Mouse (Mus musculus) 3T3-L1 (cell line): ENCODE results near the gene Sfi1.
"Not testable (repeated sequence)": the region's sequence is repeated elsewhere in the genome, so short reads cannot be mapped to it uniquely, and the experiment has no call there.

Source experiments
- DNase-seq: peaks from one replicate; pipeline ENCODE4 v3.0.0-alpha.2; 2015; ENCODE audit warnings: low read depth, low spot score

Sfi1 gene

DNA sequence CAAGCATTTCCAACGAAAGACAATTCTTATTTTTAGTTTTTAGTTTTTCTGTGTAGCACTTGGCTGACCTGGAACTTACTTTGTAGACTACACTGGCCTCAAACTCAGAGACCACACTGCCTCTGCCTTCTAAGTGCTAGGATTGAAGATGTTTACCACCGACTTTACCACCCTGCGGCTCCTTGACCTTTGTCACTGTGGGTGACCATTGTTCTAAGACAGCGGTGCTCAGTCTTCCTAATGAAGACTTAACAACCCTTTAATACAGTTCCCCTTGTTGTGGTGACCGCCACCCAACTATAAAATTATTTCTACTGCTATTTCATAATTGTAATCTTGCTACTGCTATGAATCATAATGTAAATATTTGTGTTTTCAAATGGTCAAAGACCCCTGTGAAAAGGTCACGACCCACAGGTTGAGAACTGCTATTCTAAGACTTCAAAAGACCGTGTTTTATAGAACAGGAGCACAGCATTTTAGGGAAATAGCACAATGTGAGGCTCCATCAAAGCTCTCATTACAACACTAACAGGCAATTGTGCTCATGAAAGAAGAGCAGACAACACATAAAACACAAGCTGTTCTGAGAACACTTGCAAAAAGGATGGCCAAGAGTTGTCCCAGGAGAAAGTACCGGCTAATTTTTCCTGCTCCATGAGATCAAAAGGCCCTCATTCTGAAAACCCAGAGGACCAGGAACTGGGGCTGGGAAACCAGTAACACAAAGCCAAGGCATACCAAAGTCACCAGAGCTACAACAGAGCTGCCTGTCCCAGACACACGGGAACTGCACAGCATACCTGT is 47.7 kb downstream of the Sfi1 start:
- peak; percentile 31 for DNase-seq

DNA sequence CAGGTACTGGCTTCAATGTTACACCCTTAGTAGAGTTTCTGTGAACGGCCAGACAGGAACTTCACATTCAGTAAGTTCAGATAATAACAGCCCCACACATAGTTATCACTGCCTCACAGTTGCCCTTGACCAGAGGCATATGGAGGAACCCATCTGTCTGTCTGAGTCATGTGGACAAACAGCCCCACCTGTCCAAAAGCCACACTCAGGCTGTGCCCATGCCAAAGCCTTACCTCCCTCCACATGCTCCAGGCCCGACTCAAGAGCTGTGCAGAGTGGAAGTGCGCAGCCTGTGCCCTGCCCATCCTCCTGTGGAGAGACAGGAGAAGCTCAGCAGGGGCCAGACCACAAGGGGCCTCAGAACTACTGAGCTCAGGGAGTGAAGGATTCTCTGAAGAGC is 49.3 kb downstream of the Sfi1 start:
- DNase-seq: not testable (repeated sequence)

DNA sequence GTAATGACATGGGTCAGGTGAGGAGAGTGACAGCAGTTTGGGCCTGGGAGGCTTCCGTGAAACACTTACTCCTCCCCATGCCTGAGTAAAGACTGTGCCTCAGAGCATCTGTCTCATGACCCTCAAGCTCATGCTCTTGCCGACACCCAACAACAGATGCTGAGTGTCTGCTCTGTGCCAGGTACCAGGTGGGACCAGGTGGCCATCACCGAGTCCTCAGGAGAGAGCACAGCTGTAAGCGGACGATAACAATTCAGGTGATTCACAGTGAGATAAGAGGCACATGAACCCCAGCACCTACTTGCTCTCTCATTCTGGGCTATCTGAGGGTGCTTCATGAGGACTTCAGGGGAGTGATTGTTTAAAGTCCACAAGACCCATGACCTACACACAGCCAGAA is 50.9 kb downstream of the Sfi1 start:
- DNase-seq: not testable (repeated sequence)

DNA sequence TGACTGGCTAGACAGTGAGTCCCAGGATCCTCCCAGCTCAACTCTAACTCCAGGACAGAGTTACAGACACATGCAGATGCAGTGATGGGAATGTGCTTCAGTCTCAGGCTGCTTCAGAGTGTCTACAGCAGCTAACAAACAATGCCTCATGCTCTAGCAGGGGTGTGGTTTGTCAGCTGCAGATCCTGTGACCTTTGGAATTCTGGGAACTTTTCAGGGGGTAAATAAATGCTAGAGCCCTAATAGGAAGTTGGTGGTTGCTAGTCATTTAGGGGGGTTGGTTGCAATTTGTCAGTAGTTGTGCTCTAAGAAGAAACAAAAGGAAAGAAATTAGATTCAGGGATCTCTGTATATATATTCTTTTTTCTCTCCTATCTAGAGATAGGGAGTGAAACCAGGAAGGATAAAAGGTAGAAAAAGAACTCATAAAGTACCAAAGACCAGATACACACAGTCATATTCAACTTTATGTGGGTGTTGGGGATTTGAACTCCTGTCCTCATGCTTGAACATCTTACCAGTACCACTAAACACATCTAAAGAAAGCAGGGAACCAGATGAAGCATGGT is 52.2 kb downstream of the Sfi1 start:
- not testable (repeated sequence) for DNase-seq

DNA sequence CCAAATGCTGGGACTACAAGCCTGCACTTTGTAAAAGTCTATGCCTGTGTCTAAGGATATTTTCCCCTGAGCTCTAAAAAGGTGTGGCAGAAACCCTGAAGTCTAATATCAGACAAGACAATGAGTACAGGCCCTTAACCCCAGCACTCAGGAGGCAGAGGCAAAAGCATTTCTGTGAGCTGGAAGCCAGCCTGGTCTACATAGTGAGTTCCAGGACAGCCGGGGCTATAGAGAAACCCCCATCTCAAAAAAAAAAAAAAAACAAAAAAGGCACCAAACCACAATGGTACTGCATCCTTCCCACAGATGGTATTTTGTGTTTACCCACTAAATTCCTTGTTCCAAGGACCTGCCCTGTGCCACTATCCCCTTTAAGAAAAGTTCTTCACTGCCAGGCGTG is 54.9 kb downstream of the Sfi1 start:
- DNase-seq: not testable (repeated sequence)

DNA sequence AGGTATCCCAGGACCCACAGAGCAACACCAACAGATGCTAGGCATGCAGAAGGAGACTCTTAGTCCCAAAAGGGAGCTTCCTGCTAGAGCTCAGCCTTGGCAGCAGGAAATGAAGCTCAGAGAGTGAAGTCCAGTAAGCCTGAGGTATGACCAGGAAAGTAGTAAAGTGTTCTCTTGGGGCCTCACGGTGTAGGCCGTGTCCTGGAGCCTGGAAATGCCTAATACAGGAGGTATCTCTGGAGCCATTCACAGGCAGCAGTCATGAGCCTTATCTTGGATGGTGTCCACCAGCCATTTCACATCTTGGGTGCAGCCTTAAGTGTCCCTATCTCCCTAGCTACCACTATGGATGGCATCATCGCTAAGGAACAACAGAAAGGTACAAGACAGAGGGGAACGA is 56.0 kb downstream of the Sfi1 start:
- peak; percentile 59 for DNase-seq

DNA sequence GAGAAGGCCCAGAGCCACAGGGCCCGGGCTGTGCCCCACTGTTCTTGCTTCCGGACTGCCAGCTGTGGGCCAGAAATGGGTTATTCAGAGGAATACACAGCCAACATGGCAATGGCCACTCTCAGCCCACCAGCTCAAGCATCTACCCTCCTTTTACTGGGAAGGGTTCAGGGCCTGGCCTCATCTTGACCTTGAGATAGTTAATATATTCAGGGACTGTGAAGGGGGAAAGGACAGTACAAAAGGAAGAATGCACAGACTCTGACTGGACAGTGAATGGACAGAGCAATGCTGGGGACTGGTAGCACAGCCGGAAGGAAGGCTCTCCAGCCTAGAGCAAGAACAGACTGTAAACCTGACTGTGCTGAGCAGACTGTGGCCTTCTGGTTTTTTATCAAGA is 57.3 kb downstream of the Sfi1 start:
- DNase-seq: peak; percentile 30

DNA sequence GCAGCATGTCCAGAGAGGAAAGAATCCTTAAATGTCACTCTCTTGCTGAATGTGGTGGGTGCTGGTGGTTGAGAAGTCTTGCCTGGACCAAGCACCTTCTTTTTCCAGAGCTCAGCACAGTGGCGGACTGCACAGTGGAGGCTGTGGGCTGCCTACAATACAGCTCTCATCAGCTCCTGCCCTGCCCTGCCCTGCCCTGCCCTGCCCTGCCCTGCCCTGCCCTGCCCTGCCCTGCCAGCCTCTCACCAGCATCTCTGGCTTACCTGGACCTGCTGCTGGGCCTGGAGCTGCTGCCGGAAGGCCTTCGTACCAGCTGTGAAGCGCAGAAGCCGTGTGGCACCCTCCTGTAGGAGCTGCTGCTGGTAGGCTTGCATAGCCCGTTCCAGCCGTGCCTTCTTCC is 57.9 kb downstream of the Sfi1 start:
- DNase-seq: not testable (repeated sequence)

DNA sequence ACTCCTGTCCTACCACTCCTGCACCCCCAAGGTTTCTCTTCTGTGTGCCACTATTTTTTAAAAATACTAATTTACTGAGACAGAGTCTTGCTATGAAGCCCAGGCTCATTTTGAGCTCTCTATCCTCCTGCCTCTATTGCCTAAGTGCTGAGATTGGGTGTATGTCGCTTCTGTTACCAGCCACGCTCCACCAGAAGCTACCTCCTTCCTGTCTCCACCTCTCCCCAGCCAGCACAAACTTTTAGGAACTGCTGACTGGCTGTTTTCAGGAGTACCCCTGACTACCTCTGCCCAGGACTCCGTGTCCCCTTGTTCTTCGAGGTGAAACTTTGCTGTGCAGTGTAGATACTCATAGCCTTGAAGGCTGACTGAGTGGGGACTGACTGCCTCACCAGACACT is 59.9 kb downstream of the Sfi1 start:
- DNase-seq: not testable (repeated sequence)

DNA sequence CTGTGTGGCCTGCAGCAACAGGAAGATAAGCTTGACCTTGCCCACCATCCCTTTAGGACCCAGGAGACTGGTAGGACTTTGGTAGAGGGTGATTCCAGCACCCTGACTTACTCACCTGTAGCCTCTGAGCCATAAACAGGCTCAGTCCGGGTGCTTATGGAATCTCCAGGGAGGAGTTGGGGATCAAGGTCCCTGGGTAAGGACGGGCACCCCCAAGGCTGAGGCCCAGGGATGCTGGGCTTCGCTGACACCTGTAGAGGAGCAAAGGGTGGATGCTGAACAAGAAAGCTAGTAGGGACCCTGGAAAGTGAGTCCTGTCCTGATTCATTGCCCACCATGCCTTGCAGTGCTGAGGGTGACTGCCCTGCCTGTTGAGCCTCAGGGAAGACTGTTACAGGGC is 60.3 kb downstream of the Sfi1 start:
- not testable (repeated sequence) for DNase-seq

DNA sequence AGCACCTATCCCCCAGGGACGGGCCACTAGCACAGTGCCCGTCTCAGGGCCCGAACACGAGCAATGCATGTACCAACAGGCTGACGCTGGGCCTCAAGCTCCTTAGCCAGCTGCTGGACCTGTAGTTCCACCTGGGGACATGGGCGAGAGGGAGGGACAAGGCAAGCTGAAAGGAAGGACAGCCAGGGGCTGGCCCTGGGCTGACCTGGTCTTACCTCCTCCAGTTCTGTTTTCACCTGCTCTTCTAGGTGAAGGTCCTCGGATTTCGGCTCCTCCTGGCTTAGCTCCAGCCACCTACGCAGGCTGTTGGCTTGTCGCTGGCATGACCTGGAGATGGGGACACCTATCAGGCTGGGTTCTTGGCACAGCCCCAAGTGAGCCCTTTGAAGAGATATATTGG is 61.3 kb downstream of the Sfi1 start:
- DNase-seq: peak; percentile 35

DNA sequence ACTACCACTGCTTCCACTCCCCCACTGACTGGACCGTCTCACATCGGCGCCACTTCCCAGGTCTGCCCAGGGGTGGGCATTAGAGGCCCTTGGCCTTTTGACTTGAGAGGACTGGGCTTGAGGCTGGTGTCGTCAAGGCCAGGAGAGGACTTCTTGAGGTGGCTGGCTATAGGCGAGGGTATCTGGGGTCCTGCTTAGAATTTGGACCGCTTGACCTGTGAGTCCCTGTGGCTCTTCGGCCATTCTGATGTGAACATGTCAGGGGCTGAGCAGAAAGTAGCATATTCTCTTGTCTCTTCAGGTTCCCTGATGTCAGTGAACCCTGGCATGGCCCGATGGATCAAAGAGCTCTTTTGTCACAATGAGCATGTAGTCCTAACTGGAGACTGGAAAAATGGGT is 63.4 kb downstream of the Sfi1 start:
- DNase-seq: not testable (repeated sequence)

DNA sequence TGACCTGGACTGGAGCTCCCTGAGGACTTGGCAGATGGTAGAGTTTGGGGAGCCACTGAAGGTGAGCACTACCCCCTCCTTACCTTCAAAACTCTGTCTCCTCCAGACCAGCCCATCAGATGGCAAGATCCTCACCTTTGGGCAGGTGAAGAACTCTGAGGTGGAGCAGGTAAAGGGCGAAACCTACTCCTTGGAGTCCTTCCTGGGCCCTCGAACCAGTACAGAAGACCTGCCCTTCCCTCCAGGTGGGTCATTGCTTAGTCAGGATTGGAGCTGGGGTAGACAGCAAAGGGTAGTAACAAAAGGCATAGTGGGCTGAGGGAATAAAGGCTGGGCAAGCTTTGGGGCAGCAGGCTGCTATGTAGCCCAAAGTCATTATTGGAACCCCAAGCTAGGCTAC is 64.0 kb downstream of the Sfi1 start:
- DNase-seq: not testable (repeated sequence)

DNA sequence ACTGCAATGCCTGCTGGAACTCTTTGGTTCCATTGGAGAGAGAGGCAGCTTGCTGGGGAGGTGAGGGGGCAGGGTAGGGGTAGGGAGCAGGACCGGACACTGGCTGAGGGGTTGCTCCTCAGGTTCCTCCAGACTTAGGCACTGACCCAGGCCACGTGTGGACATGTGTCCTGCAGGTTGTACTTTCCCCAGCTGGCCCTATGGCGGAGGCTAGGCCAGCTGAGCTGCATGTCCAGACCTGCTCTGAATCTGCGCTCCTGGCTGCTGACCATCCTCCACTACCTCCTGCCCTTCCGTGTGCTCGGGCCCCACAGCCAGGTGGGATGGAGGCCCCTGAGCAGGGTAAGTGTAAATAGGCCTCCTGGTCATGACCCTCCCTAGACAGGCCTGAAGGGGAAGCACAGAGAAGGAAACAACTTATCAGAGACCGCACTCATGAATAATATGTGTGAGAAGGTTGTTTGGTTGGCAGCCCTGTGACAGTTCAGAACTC is 65.9 kb downstream of the Sfi1 start:
- peak; percentile 33 for DNase-seq

DNA sequence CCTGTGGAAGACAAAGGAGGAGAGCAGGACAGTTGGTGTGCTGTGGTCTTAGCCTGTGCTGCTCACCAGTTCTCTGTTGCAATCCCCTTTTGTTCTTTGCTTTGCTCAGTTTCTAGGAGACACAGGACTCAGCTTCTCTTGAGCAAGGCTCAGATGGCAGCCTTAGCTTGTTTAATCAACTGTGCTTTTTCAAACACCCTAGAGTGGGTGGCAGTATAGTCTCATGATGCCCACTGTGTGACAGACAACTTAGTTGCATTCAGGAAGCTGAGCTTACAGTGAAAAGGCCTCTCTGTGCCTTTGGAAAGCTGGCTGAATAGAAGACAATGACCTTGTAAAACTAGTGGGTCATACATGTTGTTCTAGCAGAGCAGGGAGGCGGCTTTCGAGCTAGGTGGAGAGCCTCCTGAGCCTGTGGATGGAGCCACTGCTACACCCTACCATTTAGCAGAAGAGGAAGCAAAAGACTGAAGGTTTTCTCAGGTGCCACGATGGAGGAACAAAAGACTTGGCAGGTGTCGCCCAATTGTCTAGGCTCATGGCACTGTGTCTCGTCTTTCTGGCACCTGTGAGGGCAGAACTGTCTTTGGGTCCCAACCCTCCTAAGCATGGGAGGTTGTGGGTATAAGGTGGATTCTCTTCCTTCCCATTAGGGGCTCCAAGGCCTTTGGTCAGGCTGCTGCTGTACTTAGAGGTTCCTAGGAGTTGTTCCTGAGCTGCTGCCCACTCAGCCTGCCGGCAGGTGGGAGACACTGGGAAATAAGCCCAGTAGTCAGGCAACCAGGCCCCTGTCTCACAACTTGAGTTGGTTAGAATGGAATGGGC is 66.6 kb downstream of the Sfi1 start:
- DNase-seq: not testable (repeated sequence)

DNA sequence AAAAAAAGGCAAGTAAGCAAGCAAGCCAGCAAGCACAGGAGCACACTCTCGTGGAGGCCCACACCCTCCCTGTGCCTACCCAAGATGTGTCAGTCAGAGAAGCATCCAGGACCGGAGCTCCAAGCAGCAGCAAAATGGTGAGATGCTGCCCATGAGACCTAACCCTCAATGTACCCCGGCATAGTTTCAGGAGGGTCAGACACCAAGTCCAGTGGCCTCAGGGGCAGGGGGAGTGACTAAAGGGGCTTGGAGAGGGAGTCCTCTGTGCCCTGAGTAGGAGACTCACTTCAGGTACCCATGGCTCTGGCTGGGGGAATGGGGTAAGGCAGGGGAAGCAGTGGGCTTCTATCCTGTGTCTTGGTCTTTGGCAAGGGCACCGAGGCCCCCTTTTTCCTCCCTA is 67.3 kb downstream of the Sfi1 start:
- DNase-seq: not testable (repeated sequence)

DNA sequence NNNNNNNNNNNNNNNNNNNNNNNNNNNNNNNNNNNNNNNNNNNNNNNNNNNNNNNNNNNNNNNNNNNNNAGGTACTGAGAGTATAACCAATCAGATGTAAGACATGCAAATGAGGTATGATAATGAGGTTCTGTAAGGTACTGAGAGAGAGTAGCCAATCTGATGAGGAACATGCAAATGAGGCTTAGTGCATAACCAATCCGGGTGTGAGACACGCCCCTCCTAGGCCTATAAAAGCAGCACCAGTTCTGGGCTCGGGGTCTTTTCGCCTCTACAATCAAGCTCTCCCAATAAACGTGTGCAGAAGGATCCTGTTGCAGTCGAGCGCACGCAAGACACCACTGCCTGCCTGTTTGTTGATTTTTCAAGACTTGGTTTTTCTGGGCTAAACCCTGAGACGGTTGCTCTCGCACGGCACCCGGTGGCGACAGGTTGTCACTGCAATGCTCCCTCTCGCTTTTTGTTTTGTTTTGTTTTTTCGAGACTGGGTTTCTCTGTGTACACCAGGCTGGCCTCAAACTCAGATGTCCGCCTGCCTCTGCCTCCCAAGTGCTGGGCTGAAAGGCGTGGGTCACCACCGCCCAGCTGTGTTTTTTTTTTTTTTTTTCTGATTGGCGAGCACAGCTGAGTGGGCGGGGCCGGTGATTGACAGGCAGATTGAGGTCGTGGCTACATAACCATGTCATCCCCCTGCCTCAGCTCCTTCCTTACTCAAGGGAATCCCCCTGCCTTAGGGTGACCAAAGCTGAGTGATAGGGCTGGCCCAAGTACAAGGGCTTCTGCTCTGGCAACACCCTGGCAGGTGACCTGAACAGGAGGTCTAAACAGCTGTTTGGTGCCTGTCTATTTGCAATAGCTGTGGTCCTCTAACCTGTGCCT is 68.1 kb downstream of the Sfi1 start:
- DNase-seq: peak; percentile 32

DNA sequence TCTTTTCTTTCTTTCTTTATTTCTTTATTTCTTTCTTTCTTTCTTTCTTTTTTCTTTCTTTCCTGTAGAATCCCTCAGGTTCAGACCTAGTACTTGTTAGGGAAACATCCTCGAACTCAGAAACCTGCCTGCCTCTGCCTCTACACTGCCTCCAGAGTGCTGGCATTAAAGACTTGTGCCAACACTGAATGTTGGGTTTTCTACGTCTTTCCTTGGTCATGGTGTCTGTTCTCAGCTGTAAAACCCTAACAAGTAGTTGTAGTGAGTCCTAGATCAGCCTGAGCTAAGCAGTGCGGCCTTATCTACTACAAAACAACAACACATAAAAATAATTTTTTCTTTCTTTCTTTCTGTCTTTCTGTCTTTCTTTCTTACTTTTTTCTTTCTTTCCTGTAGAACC is 78.9 kb downstream of the Sfi1 start:
- DNase-seq: no peak

DNA sequence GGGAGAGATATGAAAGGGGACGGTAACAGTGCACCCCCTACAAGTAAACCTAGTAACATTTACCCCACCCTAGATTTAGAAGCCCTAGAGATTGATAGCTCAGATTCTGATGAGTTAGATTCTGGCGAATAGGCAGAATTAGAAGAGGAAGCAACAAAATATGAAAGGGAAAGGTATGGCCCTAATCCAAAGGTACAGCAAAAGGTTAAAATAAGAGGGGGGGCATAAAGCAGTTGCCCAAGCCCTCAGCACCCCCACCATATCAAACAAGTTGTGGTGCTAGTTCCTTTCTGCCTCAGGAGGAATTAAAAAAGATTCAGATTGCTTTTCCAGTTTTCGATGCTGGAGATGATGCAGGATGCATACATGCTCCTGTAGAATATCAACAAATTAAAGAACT is 87.1 kb downstream of the Sfi1 start:
- no peak for DNase-seq

DNA sequence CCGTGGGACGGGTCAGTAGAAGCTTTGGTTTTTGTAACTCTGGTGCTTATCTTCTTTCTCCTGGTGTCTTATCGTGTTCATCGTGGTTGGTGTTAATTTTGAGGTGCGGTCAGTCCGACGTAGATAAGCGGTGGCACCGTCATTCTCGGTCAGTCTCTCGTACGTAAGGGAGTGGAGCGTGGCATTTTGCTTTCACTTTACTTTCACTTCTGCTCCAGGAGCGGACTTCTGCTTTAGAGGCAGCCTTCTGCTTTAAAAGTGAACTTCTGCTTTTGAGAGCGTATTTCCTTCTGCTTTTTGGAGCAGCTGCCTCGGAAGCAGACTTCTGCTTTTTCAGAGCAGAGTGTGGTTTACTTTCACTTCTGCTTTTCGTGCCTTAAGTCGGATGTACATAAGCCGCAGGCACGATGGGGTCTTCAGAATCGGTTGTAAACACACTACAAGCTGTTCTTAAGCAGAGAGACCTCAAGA is 88.0 kb downstream of the Sfi1 start:
- no peak for DNase-seq
